Mouse (Mus musculus) WW6 (cell line): Measurements from ENCODE around the gene Enpp7.

ENCODE experiments used
- DNase-seq: peaks from one replicate; pipeline ENCODE4 v3.0.0-alpha.2; 2013; ENCODE audit warnings: low read depth, low spot score

Gene Enpp7

DNA sequence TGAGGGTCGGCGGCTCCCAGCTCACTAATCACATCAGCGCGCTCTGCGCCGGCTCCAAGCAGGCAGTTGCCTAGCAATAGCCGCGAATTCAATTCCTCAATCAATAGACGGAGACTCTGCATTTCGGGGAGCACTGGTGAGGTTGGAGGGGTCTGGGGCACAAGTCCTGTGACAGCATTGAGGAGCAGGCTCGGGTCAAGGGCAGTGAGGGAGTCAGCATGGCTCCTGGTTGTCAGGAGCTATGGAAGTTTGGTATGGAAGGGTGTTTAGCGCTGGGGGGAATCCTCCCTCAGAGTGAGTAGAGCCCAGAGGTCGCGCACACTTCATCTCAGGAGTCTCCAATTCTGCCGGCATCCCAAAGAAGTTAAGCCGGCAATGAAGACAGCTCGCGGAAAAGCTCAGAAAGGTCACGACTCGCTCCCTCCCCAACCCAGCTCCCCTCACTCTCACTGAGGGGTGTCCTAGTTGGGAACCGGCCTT lies 47.7 kb downstream of the Enpp7 start:
- DNase-seq = no peak

GRCm38 (mm10) chr11:119036447-119036846 lies 48.5 kb downstream of the Enpp7 start:
- no peak for DNase-seq

DNA sequence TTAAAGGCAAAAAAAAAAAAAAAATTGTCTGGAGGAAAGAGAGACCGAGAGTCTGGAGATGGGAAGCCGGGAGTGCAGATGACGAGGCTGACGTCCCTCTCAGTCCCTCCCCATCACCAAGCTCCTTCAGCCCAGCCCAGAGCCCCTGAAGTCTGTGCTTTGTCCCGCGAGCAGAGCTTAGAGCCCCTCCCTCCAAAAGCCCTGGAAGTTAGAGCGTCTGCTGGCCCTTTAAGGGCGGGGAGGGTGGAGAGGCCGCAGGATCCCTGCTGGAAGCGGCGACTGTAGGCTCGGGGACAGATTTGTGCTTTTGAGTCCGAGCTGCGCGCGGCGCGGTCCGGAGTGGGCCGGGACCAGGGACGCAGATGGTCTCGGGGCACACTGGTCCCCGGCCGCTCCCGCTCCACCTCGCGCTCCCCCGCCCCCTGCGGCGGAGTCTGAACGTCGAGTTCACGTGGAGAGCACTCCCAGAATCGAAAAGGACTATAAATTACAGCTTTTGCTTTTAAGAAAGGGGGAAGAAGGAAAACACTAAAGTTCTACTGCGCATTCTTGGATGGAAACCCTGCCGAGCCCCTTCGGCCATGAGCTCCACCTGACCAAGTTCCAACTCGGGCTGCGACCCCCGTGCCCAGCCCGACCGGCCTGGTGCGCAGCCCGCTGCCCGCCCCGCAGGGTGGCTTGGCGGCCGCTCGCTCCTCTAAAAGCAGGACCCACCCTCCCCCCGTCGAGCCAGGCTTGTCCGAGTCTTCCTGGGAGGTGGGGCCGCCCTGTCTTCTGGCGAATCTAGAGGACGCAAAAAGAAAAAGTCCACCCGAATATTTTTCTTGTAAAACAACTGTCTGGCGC lies 49.2 kb downstream of the Enpp7 start:
- DNase-seq = no peak

GRCm38 (mm10) chr11:119037780-119038401 lies 49.9 kb downstream of the Enpp7 start:
- DNase-seq = no peak

DNA sequence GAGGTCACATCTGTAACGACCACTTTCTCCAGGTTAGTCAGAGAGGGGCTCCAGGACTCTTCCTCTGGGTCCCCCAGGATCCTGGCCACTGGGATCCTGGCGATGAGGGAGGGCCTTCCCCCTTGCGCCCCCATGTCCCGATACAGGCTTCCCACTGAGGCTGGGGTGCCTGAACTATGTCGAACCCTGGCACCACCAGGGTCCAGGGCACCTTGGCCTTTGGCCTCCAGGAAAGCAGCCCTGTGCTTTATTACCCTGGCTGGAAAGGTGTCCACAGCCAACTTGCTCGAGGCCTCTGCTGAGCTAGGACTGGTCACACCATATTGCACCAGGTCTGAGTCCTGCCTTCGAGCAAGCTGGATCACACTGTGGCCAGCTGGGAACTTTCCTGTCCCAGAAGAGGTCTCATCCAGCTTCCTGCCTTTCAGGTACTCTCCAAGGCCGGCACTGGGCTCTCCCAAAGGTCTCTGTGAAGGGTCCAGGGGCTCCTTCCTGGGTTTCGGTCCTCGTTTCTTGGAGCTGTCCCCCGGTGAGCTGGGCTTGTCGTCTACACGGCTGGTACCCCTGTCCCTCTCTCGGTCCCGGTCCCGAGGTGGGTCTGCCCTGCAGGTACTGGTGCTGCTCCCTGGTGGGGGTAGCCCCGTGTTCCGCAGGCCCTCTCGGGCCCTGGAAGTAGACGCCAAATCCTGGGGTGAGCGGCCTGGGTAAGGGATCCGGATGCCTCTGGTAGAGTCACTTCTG lies 50.9 kb downstream of the Enpp7 start:
- no peak for DNase-seq

DNA sequence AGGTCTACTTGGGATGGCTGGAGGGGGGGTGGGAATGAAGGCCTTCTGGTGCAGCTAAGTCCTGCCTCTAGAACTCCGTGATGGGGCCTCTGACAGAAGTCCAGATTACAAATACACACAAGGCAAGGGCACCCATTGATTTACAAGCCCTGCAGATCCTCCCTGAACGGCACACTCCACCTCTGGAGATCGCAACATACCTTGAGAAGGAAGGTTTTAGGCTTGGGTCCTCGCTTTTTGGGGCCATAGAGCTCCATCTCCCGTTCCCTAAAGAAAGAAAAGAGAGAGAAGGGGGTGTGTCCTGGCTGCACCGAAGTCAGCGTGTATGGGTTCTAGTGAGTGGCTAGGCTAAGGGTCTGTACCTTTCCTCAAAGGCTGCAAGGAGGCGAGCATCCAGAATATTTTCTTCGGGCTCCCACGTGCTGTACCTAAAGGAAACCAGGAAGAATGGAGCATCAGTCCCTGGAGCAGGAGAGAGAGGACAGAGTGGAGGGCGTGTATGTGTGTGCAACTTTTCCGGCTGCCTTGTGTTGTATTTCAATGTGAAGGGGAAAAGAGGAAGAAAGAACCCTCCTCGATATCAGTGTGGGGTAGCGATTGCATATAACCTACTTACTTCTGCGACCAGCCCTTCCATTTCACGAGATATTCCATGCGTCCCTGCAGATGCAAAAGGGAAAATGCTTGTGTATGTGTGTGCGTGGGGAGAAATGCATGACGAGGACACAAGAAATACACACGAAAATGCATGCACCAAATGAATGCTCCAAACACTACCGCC lies 51.9 kb downstream of the Enpp7 start:
- no peak for DNase-seq

- peak; percentile 99 for DNase-seq
These were observed 52.8 kb downstream of the Enpp7 start, which contains the start of gene Cbx8 for GRCm38 (mm10) chr11:119040600-119041324. Gene Cbx8, minus strand, starts transcription at chr11:119040969.

- DNase-seq = no peak
These were observed 53.3 kb downstream of the Enpp7 start for GRCm38 (mm10) chr11:119041325-119041716.

DNA sequence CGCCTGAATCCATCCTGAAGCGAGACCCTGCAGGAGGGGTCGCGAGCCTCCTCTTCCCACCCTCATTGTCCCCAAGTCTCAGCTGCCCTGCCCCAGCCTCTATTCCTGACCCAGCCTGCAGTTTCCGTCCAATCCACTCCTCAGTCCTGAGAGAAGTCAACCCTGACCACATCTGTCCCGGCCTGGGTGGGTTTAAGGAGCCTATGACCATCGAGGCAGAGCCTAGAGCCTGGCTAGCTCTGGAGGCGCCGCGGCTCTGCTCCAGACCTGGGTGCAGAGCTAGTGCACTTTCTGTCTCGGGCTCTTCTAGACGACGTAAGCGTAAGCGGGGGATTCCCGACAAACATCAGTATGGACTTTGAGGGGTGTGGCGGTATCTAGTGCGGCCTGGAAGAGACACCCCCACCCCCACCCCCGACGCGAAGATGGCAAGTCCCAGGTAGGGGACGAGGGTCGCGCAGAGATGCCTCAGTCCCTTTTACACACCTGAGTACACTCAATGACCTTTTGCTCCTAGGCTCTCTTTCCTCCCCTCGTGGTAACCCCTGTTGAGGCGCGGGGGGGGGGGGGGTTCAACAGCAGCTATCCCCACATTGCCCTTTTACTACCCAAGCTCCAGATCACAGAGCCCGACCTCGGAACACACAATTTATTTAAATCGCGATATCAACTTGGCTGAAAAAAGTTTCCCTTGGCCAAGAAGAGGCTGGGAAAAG lies 53.9 kb downstream of the Enpp7 start:
- DNase-seq = no peak
